Mouse (Mus musculus) olfactory bulb, adult 2 months (tissue): ENCODE measurements at regions not wholly inside any gene's neighbourhood (a gene's known extent, or its start where the extent isn't known, plus 50 kb on each side); places are given as distances from the start of the nearest gene placed in this dataset.

ENCODE experiments used
- CTCF ChIP-seq: fragments of 200-500 bp; IDR thresholded peaks from 2 replicates; pipeline ENCODE4 v1.5.1; 2012; ENCODE audit warnings: low read depth, mild to moderate bottlenecking, low read length, moderate library complexity; ENCODE audit not compliant: insufficient read depth
- POLR2A ChIP-seq: fragments of 200-500 bp; IDR thresholded peaks from 2 replicates; pipeline ENCODE4 v1.6.1; 2012; ENCODE audit warnings: mild to moderate bottlenecking, low read depth, low read length, moderate library complexity; ENCODE audit not compliant: insufficient read depth

GRCm38 (mm10) chr13:90364518-90365027, 275.2 kb upstream of the Xrcc4 start:
- no peak for TF ChIP-seq CTCF
- no peak for TF ChIP-seq POLR2A
